15 mouse cellular contexts compared by ENCODE assay signal in genomic region chr14:33212958-33213309, GRCm38 (mm10).
DNase-seq lines count a peak whose midpoint lies in the region.
"Had no signal": no experiment of that assay in that cellular context is flagged by ENCODE, and none has a peak within 500 bp of the region (broad histone marks: within the 10 kb centered on the region; RNA-seq: fewer than 3 reads in every experiment).

No protein-coding gene starts in this region.

- peak; percentile 28 for DNase-seq in testis, postnatal 10 days (ENCODE audit: low spot score)
- DNase-seq in testis, postnatal 14 days (ENCODE audit: low spot score), result no peak
- DNase-seq in NIH3T3 (ENCODE audit: low read depth), result peak; percentile 7
- no peak for DNase-seq in layer of hippocampus, adult 11-12 months (ENCODE audit: low spot score)
- no peak for DNase-seq in spleen, adult 18-20 months
- DNase-seq: adrenal gland, adult 2 months; adrenal gland, postnatal 10 days; adrenal gland, postnatal 25 days; cerebellum, adult 11 months; cerebellum, adult 18-20 months; cerebellum, adult 8-10 months; cerebellum, adult 9-11 months; cerebellum, postnatal 14 days; cerebellum, postnatal 36 days; embryo, embryonic 11 days had no signal

Comparison
In these comparisons a context has a peak if more than half of its experiments do, and no peak if none do; other contexts are left out.
1. DNase-seq: peak in testis, postnatal 10 days (single experiment) and NIH3T3 (single experiment); none in testis, postnatal 14 days (single experiment), layer of hippocampus, adult 11-12 months (single experiment) and spleen, adult 18-20 months (0 of 2).